Mouse (Mus musculus) cerebellum, adult 11-12 months (tissue): ENCODE results near the gene Btbd17.

Experiments
- DNase-seq: peaks from one replicate; pipeline ENCODE4 v3.0.0; 2022

Btbd17 gene

DNA sequence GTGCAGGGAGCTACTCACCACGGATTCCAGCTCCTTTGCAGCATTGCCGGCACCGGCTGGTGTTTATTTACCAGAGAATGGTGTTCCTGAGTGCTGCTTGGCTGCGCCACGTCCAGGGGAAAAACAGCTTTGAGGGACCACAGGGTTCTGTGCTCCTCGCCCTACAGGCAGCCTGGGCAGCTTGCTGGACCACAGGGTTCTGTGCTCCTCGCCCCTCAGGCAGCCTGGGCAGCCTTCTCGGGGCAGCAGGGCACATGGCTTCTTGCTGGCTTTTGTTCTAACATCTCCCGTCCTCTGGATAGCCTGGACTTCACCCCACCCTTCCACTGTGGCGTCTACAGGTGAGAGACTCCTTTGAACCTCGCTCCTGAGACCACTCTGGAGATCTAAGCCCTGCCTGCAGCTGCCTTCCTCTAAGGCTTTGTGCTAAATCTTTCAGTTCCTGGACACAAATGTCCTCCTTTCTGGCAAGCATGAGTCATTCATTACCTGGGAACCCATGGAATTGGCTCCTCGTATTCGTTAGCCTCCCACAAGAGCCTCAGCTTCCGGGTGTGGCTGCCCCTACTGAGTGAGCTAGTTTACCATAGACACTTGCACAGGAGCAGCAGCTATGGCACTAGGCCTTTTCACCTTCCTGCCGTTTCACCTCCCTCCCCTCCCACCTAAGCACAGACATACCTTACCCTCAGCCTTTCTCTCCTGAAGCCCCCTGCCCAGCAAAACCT lies 7.0 kb upstream of the Btbd17 start:
- peak; percentile 52 for DNase-seq

DNA sequence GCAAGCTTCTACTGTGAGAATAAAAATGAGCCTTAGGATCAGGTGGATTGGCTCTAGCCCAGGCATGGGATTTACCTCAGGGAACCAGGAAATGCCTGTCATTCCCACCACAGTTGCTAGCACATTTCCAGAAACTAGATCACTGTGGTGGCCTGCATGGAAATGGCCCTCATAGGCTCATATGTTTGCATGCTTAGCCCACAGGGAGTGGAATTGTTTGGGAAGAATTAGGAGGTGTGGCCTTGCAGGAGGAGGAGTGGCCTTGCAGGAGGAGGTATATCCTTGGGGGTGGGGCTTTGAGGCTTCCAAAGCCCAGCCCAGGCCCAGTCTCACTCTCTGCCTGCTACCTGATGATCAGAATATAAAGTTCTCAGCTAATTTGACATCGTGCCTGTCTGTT lies 6.2 kb upstream of the Btbd17 start:
- peak; percentile 44 for DNase-seq

DNA sequence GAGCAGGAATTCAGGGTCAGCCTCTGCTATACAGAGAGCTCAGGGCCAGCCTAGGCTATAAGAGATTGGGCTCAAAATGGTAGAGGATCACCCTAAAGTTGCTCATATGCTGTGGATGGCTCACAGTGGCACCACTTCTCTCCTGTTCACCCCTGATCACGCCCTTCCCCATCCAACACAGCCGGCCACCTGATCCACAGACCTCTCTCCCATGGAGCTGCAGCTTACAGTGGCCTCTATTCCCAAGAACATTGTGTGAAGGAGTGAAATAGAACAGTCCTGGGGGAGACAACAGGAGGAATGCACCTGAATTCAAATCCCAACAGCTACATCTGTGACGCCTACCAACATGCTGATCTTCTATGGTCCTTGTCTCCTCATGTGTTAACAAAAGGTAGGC lies 2.9 kb upstream of the Btbd17 start, which contains the start of gene Gpr142:
Gene Gpr142, plus strand, starts transcription at position 301 of the 400 bp plus-strand sequence.
- DNase-seq, result no peak

DNA sequence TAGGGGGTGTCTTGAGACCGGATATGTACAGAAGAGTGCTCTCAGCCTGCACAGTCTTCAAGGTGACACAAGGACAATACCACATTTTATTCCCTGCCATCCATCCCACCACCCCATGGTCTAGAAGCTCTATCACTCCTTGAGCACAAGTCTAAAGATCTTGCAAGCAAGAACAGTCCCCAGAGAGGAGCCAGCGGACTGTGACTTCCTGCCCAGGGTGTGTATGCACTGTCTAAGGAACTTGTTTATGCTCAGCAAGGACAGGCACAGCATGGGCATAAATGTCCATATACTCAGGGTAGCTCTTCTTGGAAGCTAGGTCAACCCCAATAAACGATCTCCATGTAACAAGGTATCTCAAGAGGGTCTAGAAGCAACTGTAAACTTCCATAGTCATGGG lies 2.2 kb upstream of the Btbd17 start:
- DNase-seq, result no peak

DNA sequence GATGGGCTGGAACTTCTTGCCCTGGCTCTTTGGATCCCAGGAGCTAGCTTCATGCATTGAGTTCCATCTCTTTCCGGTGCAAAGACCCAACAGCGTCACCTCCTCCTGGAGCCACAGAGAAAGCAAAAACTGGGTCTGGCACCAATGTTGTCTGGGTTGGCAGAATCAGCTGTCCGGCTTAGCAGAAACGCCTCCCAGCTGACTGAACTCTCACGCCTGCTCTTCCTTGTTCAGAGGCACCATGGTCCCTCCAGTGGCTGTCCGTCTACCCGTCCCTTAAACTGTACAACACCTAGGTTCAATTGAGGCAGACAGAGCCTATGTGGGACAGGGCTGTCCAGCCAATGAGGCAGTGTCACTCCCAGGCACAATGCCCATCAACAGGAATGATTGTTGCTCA lies 1.4 kb upstream of the Btbd17 start:
- peak; percentile 48 for DNase-seq

DNA sequence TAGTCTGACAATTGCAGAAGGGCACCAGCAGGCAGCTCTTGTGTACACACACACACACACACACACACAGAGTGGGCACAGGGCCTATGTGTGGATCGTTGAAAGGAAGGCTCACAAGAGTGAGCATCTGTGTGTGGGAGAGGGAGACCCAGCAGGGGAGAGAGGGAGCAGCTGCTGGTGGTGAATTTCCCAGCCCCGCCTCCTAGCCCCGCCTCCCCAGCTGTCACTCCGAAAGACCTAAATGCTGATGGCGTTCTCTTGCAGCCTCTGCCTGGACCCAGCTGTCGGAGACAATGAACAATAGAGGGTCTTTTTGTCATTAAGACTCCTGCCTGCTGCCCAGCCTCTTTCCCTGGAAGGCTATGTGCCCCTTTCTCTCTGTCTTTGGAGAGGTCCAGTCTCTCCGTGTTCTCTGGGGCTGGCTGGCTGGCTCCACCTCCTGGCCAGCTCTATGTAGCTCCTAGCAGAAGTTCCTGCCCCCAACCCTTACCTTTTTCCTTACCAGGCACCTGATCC lies 456 bp downstream of the Btbd17 start:
- peak; percentile 96 for DNase-seq

DNA sequence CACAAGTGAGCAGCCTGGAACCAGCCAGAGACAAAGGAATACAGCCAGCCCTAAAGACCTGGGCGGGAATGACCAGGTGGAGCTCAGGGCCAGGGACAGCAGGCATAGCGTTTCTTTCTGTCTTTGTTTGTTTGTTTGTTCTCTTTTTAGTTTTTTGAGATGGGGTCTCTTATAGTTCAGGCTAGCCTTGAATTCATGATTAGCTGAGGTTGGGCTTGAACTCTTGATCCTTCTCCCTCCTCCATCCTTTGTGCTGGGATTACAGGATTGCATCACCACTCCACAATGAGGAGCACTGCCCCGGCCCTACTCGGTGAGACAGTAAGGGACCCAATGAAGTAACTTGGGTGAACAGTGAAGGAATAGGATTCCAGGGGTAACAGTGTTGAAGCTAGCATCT lies 1.1 kb downstream of the Btbd17 start:
- no peak for DNase-seq

DNA sequence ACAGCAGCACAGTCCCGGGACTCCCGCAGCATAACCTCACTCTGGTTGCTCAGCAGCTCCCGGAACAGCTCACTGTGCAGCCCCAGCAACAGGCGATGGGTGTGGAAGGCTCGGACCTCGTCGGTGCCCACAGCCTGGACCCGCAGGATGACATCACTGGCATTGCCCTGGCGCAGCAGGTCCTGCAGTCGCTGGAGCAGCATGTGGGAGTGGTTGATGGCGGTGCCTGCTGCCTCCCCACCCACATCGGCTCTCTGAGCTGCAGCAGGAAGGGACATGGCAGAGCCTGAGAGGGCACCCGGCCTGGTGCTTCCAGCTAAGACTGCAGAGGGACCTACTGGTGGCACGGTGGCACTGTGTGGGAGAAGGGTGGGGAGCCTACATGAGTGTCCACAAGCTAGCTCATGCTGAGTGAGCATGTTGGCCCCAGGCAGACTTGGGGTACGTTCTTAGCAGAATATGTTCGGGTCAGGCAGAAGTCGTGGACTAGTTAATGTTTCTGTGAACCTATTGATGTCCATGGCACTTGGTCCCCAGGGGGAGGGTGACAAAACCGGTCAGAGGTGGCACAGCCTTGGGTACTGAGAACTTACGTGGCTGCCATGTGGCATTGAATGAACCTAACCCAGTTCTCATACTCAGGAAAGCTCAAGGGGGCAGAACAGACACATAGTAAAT lies 1.7 kb downstream of the Btbd17 start:
- peak; percentile 73 for DNase-seq

DNA sequence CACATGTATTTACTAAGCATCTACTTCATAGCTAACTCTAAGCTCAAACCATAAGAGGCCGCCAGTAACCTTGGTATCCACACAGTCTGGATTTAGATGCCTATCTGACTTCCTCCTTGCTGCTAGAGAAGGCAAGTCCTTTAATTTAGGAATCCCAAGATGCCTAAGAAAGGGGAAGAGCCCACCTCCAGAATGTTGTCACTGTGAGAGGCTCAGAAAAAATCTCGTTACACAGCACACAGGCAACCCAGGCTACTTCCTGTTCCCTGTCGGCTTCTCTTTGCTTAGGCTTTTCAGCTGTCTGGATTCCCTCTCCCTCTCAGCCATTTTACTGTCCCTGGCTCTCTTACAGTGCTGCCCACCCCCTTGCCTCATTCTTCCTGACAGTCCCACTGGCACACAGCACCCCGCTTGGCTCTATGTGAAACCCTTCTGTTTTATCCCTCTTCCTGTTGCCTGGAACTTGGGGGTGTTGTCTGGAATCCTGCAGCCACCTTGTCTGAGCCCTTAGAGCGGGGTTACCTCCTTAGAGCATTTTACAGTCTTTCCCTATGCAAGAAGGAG lies 2.7 kb downstream of the Btbd17 start:
- DNase-seq, result peak; percentile 49

DNA sequence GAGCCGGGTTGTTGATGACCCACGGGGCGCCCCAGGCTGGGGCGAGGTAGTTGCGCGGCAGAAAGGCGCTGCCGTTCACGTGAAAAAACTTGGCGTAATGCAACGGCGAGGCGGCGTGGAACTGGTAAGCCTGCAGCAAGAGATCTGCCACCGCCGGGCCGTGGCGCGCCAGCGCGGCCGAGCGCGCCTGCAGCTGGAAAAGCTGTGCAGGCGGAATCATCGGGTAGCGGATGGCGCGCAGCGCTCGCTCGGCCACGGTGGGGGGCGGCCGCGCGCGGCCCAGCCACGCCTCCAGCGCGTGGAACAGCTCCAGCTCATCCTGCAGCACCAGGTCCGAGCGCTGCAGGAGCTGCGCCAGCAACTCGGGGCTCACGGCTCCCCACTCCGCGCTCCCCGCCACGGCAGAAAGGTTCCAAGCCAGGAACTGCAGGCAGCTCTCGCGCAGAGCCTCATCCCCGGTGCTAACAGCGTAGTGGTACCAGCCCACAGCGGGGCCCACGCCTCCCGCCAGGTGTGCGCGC lies 3.8 kb downstream of the Btbd17 start:
- DNase-seq, result peak; percentile 85

DNA sequence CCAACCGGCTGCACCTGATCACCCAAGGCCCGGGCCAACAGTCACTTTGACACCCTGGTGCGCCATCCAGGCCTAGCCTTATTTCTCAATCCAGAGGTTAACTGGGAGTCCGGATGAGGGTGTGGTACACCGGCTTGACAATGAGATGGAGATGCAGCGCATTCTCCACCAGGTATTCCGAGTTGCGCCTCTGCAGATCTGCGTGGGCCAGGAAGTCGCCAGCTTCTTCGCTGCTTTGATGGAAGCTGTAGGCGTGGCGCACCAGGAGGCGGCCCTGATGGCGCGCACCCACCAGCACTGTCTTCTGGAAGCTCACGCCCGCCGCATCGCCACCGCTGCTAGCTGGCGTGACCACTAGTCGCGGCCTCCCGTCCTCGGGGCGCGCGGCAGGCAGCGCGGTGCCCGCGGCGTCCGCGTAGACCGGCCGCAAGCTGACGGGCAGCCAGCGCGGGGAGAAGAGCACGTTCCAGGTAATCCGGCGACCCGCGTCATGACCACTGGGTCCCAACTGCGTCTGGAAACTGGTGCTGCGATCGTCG lies 4.3 kb downstream of the Btbd17 start:
- peak; percentile 70 for DNase-seq

DNA sequence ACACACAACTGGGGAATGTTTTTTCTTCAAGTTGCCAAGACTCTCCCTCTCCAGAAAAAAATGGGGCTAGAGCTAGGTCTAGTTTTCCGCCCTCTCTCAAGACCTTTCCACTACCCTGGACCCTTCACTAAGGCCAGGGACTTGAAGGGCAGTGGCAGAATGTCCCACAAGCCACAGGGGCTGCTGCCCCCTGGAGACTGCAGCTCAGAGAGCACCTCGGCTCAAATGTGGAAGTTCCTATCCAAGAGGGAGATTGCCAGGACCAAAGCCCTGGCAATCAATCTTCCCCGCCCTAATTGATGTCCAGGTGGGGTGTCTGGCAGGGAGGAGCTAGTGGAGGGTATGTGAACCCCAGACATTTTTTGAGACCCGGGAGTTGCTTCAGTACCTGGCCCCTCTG lies 4.9 kb downstream of the Btbd17 start:
- DNase-seq, result peak; percentile 58

DNA sequence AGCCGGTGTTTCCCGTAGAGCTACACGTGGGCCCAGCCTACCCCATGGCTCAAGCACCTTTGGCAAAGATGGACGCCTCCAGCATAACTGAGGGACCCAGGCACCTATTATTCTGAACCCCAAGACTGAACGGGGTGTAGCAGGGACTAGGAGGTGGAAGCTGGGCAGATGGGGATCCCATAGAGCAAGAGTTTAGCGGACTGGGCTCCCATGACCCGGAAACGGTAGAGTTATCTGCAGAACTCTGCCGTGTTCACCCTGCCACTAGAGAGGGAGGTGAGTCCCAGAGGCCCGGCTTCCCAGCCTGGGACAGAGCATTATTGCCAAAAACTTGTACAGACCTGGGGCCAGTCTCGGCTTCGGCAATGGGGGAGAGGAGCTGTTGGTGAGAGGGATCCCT lies 5.6 kb downstream of the Btbd17 start:
- DNase-seq, result peak; percentile 64

DNA sequence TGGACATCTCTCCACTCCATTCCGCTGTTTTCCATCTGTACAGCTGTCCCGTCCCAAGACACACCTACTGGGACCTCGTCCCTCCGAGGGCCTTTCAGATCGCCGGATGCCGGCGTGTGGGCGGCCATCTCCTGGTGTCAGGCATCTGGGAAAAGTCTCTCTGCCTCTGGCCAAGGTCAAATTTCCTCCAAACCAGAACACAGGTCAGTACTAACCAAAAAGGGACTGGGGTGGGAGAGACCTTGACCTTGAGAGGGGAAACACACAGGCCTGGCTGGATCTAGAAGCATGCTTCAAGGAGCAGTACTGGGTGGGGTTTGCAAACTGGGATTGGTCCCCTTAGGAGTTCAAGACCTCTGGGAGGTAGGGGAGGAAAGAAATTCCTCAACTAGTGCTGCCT lies 6.0 kb downstream of the Btbd17 start:
- peak; percentile 53 for DNase-seq

DNA sequence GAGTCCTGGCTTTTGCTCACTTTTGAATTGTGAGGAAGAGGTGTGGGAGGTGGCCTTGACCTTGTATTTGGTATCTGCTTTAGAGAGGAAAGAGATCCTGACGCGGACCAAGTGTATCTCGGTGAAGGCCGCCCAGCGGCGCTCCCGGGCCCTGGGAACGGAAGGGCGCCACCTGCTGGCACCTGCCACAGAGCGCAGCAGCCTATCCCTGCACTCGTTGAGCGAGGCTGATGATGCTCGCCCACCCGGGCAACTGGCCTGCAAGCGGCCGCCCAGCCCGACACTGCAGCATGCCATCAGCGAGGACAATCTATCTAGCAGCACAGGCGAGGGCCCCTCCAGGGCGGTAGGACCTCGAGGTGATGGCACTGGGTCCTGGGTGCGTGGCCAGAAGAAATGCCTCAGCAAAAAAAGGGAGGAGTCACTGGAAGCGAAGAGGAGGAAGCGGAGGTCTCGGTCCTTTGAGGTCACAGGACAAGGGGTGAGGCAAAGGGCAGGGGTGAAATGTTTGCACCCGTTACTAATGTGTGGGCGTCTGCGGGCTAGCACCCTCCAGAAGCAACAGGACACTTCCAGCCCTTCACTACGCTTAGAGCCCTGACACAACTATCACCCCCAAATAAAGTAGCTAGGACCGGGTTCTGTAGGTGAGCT lies 6.6 kb downstream of the Btbd17 start:
- peak; percentile 86 for DNase-seq

DNA sequence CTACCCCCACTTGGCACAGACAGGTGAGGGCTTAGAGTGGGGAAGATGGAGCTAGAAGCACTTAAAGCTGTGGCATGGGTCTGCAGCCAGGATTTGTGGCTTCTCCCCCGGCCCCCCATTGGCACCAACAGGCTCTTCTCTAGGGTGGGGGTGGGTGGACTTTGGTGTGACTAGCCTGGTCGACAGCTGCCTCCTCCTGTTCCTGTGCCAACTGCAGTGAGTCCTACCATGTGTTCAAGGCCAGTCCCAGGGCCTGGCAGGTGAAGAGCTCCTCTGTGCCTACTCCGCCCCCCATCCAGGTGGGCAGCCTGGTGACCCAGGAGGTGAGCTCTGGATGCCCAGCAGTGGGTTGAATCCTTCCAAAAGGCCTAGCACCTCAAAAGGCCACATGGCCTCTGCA lies 8.1 kb downstream of the Btbd17 start:
- peak; percentile 57 for DNase-seq

DNA sequence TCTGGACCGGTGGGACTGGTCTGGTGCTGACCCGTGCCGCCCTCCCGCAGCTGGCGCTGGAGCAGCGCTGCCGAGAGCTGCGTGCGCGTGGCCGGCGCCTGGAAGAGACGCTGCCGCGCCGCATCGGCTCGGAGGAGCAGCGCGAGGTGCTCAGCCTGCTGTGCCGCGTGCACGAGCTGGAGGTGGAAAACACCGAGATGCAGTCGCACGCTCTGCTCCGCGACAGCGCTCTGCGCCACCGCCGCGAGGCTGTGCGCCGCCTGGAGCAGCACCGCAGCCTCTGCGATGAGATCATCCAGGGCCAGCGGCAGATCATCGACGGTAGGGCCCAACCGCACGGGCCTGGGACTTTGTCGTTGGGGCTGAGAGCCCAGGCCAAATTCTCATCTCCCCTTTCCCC lies 9.4 kb downstream of the Btbd17 start:
- peak; percentile 26 for DNase-seq

DNA sequence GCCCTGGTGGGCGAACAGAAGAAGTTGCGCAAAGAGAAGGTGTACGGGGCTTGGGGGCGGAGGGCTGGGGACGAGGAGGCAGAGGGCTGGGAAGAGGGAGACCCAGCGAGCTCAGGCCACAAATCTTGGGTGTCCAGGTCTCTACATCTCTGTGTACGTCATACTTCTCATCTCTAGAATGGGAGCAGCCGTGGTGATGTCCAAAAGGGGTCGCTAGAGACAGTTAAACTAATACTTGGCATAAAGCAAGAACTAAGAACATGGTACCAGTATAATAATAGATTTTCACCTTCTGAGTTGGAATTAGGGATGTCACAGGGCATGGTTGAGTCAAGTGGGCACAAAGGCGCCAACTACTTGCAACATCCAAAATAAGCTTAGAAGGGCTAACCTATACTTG lies 9.9 kb downstream of the Btbd17 start:
- DNase-seq, result peak; percentile 37

DNA sequence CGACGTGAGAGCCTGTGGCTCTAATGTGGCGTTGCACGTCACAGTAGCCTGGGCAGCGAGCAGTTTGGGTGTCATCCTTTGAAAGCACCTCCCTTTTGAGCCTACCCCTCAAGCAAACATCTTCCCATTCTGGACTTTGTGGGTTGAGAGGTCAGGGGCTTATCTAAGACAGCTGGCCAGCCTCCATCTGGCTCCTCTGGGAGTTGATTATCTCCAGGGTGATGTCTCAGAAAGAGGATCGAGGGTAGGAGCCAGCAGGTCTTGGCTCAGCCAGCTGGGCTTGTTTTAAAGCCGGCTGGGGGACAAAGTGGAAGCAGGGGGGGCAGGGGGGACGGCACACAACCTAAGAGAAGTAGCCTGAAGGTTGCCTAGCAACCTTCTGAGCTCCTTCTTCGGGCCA lies 15.7 kb downstream of the Btbd17 start:
- DNase-seq, result no peak

DNA sequence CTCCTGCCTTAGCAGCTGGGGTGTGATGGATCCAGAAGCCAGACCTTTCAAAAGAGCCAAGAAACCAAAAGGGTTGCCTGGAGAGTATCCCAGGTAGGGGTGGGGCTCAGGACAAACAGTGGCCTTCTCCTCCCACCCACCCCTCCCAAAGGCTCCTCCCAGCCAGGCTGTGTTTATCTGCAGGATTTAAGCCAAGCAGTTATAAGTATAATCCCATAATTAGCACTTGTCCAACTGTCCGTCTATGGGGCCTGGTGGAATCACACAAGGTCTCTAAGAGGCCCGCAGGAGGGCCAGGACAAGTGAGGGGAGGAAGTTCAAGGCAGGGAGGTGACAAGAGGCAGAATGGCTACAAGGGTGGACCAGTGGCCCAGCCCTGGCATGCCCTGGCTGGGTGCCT lies 23.8 kb downstream of the Btbd17 start:
- DNase-seq, result no peak

DNA sequence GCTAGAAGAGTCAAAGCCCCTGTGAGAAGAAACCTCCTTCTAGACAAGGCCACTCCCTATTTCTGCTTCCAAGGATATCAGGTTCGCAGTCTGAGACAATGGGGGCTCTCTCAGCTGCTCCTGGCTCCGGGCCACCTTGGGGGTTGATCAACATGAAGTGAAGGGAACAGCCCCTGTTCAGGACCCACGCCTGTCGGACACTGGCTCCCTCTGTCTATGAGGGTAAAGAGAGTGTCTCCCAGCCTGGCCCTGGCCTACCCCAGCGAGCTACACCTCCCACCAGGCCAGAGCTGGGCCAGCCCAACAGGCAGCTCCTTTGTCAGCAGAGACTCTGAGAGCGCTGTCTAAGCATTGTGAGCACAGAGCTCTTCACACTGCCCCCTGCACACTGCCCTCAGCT lies 25.8 kb downstream of the Btbd17 start:
- DNase-seq, result no peak

DNA sequence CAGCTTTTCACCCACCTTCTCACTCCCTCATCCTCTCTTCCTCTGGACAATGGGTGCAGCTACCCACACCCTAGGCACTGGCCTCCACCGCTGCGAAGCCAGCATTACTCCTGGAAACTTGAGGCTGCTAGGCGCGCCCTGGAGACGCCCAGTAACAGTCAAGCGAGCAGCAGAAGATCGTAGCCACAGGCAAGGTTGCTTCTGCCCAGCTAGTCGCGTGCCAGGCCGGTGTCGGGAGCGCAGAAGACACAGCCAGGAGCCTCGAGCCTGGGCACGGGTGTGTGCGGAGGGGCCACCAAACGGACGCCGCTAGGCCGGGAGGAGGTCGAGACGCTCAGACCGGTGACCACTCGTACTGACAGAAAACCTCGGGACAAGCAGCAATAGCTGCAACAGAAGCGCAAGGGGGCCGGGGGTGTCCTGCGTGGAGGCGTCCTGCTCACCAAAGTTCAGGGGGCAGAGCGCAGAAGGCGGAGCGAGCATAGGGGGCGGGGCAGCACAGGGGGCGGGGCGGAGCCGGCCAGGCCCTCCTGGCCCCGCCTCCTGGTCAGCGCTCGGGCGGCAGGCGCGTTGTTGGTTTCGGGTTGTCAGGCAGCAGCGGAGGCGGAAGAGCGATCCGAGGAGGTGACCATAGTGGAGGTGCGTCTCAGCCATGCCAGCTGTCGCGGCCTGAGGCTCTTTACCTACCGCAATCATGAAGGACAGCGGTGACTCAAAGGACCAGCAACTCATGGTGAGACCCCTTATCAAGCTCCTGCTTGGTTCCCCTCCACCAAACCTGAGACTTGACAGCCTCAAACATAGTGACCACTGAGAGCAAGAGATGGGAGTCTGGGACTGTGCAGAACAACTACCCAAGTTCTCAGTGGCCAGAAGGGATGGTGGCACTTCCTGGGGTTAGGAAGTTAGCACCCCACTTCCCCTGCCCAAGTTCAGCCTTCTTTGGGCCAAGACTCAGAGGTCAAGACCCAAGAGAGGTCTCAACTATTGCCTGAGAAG lies 30.6 kb downstream of the Btbd17 start, which contains the start of gene Kif19a:
Gene Kif19a, plus strand, starts transcription at position 569 of the 999 bp plus-strand sequence.
- DNase-seq, result peak; percentile 39
